In the genomic region with DNA sequence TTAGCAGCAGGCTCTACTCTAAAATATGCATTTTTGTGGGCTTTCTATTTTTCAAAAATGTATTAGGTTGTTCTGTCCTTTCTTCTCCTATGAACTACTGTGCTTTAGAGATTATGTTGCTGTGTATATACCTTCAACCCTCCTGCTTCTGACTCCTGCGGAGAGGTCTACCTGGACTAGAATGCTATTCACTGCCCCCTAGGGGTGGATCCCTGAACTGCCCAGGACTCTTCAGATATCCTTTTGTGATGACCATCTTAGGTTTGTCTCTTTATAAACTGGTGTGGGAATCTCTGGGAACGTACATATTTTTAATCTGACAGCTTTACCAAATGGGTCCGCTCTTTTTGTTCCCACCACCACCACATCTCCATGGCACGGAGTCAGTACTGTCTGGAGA, we compare ENCODE assay signal across 9 mouse cellular contexts.
DNase-seq lines count a peak whose midpoint lies in the region; ATAC-seq and TF ChIP-seq lines count a peak whose summit lies in the region.
"Had no signal": no experiment of that assay in that cellular context is flagged by ENCODE, and none has a peak within 500 bp of the region (broad histone marks: within the 10 kb centered on the region; RNA-seq: fewer than 3 reads in every experiment).

No protein-coding gene starts in this region.

- no peak overlapping the region for H3K4me2 ChIP-seq in hindbrain, embryonic 11.5 days (replicated peaks; ENCODE audit: low read depth, low read length)
- no peak overlapping the region for H3K4me2 ChIP-seq in hindbrain, embryonic 12.5 days (replicated peaks)
- no peak overlapping the region for H3K4me2 ChIP-seq in CH12.LX (ENCODE audit: insufficient read depth, low read depth, poor library complexity, severe bottlenecking)
- H3K4me2 ChIP-seq in embryonic facial prominence, embryonic 14.5 days (ENCODE audit: low read depth, low read length) = no peak overlapping the region

- no peak for TF ChIP-seq POLR2A in CH12.LX (IDR thresholded peaks at IDR 0.05; ENCODE audit: low read depth, low read length)

- H3K36me3 ChIP-seq in hindbrain, embryonic 11.5 days (ENCODE audit: control insufficient read depth, insufficient read depth, low read length) = no peaks in the 10 kb centered on the region
- H3K36me3 ChIP-seq in hindbrain, embryonic 12.5 days = no peaks in the 10 kb centered on the region
- no peaks in the 10 kb centered on the region for H3K36me3 ChIP-seq in CH12.LX (replicated peaks in 1 of 2; ENCODE audit: control insufficient read depth in 1 of 2, insufficient read depth in 1 of 2, low read length in 1 of 2)
- H3K36me3 ChIP-seq in embryonic facial prominence, embryonic 14.5 days (ENCODE audit: control insufficient read depth, insufficient read depth, low read length) = no peaks in the 10 kb centered on the region
- H3K36me3 ChIP-seq: hindbrain, embryonic 15.5 days had no signal

- in situ Hi-C loops in CH12.LX (cut with MboI; ENCODE audit: low pct_ligation_motif_present, low pct_unique_long_range_greater_than_20kb, low sequenced_read_pairs) = loop anchor here (25.0 kb wide), 1 partner anchor 232 kb away; no protein-coding TSS in a partner anchor

- H3K4me3 ChIP-seq in hindbrain, embryonic 11.5 days (ENCODE audit: low read depth, low read length) = no peak overlapping the region
- H3K4me3 ChIP-seq in hindbrain, embryonic 12.5 days = no peak overlapping the region
- H3K4me3 ChIP-seq in CH12.LX (replicated peaks in 1 of 3; ENCODE audit: low read depth in 2 of 3, low read length in 2 of 3, poor library complexity in 1 of 3) = no peak overlapping the region
- H3K4me3 ChIP-seq in embryonic facial prominence, embryonic 14.5 days (ENCODE audit: low read depth, low read length) = no peak overlapping the region

- no peak for TF ChIP-seq RAD21 in CH12.LX (IDR thresholded peaks at IDR 0.05; ENCODE audit: low read depth, low read length)

- no peaks in the 10 kb centered on the region for H3K4me1 ChIP-seq in hindbrain, embryonic 11.5 days (replicated peaks; ENCODE audit: control insufficient read depth, insufficient read depth, low read length)
- H3K4me1 ChIP-seq in hindbrain, embryonic 12.5 days = no peaks in the 10 kb centered on the region
- H3K4me1 ChIP-seq in CH12.LX (ENCODE audit: control insufficient read depth in 1 of 2, insufficient read depth in 2 of 2) = no peaks in the 10 kb centered on the region; a peak in 1 of 4 replicates
- no peaks in the 10 kb centered on the region for H3K4me1 ChIP-seq in embryonic facial prominence, embryonic 14.5 days (ENCODE audit: control insufficient read depth, insufficient read depth, low read length)

- no peak for TF ChIP-seq EP300 in CH12.LX (IDR thresholded peaks at IDR 0.05; ENCODE audit: low read length)

- no peak overlapping the region for H3K9ac ChIP-seq in hindbrain, embryonic 11.5 days (ENCODE audit: low read depth, low read length)
- no peak overlapping the region for H3K9ac ChIP-seq in hindbrain, embryonic 12.5 days
- H3K9ac ChIP-seq in CH12.LX (ENCODE audit: insufficient read depth, low read depth) = no peak overlapping the region
- H3K9ac ChIP-seq in embryonic facial prominence, embryonic 14.5 days (ENCODE audit: low read depth, low read length) = no peak overlapping the region
- H3K9ac ChIP-seq: hindbrain, embryonic 15.5 days had no signal

- dilution Hi-C loops in CH12.LX (cut with MboI; ENCODE audit: extremely low pct_ligation_motif_present, extremely low pct_unique_long_range_greater_than_20kb, low sequenced_read_pairs) = no loop called here

- no peaks in the 10 kb centered on the region for H3K27me3 ChIP-seq in hindbrain, embryonic 11.5 days (ENCODE audit: control insufficient read depth, insufficient read depth, low read length)
- peaks cover 8% of the 10 kb centered on the region for H3K27me3 ChIP-seq in hindbrain, embryonic 12.5 days
- H3K27me3 ChIP-seq in CH12.LX (replicated peaks) = peaks cover 2% of the 10 kb centered on the region
- peaks cover 18% of the 10 kb centered on the region for H3K27me3 ChIP-seq in embryonic facial prominence, embryonic 14.5 days (replicated peaks; ENCODE audit: control insufficient read depth, insufficient read depth, low read length)

- H3K27ac ChIP-seq in hindbrain, embryonic 11.5 days (ENCODE audit: low read depth, low read length) = no peak overlapping the region
- H3K27ac ChIP-seq in hindbrain, embryonic 12.5 days = no peak overlapping the region
- no peak overlapping the region for H3K27ac ChIP-seq in CH12.LX (ENCODE audit: insufficient read depth, low read depth)
- no peak overlapping the region for H3K27ac ChIP-seq in embryonic facial prominence, embryonic 14.5 days (replicated peaks; ENCODE audit: low read depth, low read length)
- H3K27ac ChIP-seq: hindbrain, embryonic 15.5 days had no signal

- ATAC-seq in hindbrain, embryonic 11.5 days (ENCODE audit: low FRiP score) = no peak
- no peak for ATAC-seq in hindbrain, embryonic 12.5 days (ENCODE audit: low FRiP score)
- no peak for ATAC-seq in embryonic facial prominence, embryonic 14.5 days (ENCODE audit: low read depth)

- peak; percentile 65 to 70 for TF ChIP-seq CTCF in CH12.LX (conservative IDR thresholded peaks at IDR 0.05 in 1 of 2, IDR thresholded peaks at IDR 0.05 in 1 of 2; ENCODE audit: low read depth in 2 of 2, low read length in 2 of 2)

- DNase-seq in hindbrain, embryonic 11.5 days (ENCODE audit: low spot score) = peak; percentile 77
- DNase-seq in CH12.LX (ENCODE audit: extremely low read depth) = peak; percentile 21
- peak; percentile 6 to 12 for DNase-seq in adrenal gland, postnatal 4 days (ENCODE audit: low spot score in 2 of 2)
- peak; percentile 23 for DNase-seq in embryonic facial prominence, embryonic 14.5 days (ENCODE audit: low spot score)
- DNase-seq in kidney, postnatal 25 days = peak; percentile 44 to 81
- DNase-seq in lung, postnatal 14 days = peak; percentile 71
- peak; percentile 28 for DNase-seq in thymus, postnatal 25 days

- H3K79me2 ChIP-seq in CH12.LX (replicated peaks; ENCODE audit: control insufficient read depth, extremely low read depth, insufficient read depth, poor library complexity, severe bottlenecking) = no peaks in the 10 kb centered on the region

- 53% methylated on average over 4 of the region's 4 CpGs for WGBS in hindbrain, embryonic 11.5 days
- 35% methylated on average over 4 of the region's 4 CpGs for WGBS in hindbrain, embryonic 12.5 days
- 45% methylated on average over 4 of the region's 4 CpGs for WGBS in embryonic facial prominence, embryonic 14.5 days

- H3K9me3 ChIP-seq in hindbrain, embryonic 11.5 days (ENCODE audit: control insufficient read depth, low read length) = no peaks in the 10 kb centered on the region
- H3K9me3 ChIP-seq in hindbrain, embryonic 12.5 days (replicated peaks) = no peaks in the 10 kb centered on the region
- peaks cover 2% of the 10 kb centered on the region for H3K9me3 ChIP-seq in CH12.LX (replicated peaks; ENCODE audit: low read length)
- no peaks in the 10 kb centered on the region for H3K9me3 ChIP-seq in embryonic facial prominence, embryonic 14.5 days (ENCODE audit: control insufficient read depth, low read length)
- H3K9me3 ChIP-seq: hindbrain, embryonic 15.5 days had no signal

TF ChIP-seq in CH12.LX, 34 proteins besides CTCF, POLR2A, EP300 and RAD21:
- TF ChIP-seq SMC3 (IDR thresholded peaks at IDR 0.05; ENCODE audit: low read depth, low read length) (peak; percentile 13; the same call in 1 of the 2 replicates), MYC (IDR thresholded peaks at IDR 0.05; ENCODE audit: low read depth, low read length) (no peak)

Comparison
In these comparisons a context has a peak if more than half of its experiments do, and no peak if none do; other contexts are left out.
1. DNase-seq: peak in every context shown above with its lines; median percentile 77 in hindbrain, embryonic 11.5 days; 71 in lung, postnatal 14 days; 62 in kidney, postnatal 25 days; 28 in thymus, postnatal 25 days; 23 in embryonic facial prominence, embryonic 14.5 days; 21 in CH12.LX; 9 in adrenal gland, postnatal 4 days.